Mouse (Mus musculus) cerebellum, postnatal 36 days (tissue): ENCODE measurements at regions not wholly inside any gene's neighbourhood (a gene's known extent, or its start where the extent isn't known, plus 50 kb on each side); places are given as distances from the start of the nearest gene placed in this dataset.

Experiments
- DNase-seq, 2 experiments: peaks; one replicate each; pipeline ENCODE4 v3.0.0; 2021 to 2022; ENCODE audit warnings: mixed read lengths in 2 of 2

GRCm38 (mm10) chr2:131801212-131801611 is 58.3 kb downstream of the Erv3 start:
- DNase-seq, result no peak

- no peak for DNase-seq
Measured at GRCm38 (mm10) chr2:131800126-131800894, 59.2 kb downstream of the Erv3 start.

GRCm38 (mm10) chr2:131799486-131799885 is 60.1 kb downstream of the Erv3 start:
- no peak for DNase-seq

- no peak for DNase-seq
Measured at GRCm38 (mm10) chr2:131797001-131797693, 62.4 kb downstream of the Erv3 start.

- no peak for DNase-seq
Measured at GRCm38 (mm10) chr2:131775381-131775780, 84.2 kb downstream of the Erv3 start.

GRCm38 (mm10) chr2:131773691-131774090 is 85.9 kb downstream of the Erv3 start:
- DNase-seq, result no peak

- DNase-seq, result no peak
Measured at GRCm38 (mm10) chr2:131772163-131772562, 87.4 kb downstream of the Erv3 start.

- peak; percentile 5 to 22 for DNase-seq
Measured at GRCm38 (mm10) chr2:131770852-131771251, 88.7 kb downstream of the Erv3 start.

- no peak for DNase-seq
Measured at GRCm38 (mm10) chr2:131769656-131770210, 89.8 kb downstream of the Erv3 start.

GRCm38 (mm10) chr2:131766500-131766899 is 93.0 kb downstream of the Erv3 start:
- DNase-seq, result no peak

- DNase-seq, result no peak
Measured at GRCm38 (mm10) chr2:131761507-131761906, 98.0 kb downstream of the Erv3 start.

- DNase-seq, result no peak
Measured at GRCm38 (mm10) chr2:131757183-131757903, 102.2 kb downstream of the Erv3 start.

- no peak for DNase-seq
Measured at GRCm38 (mm10) chr2:131755107-131755506, 104.4 kb downstream of the Erv3 start.

- DNase-seq, result no peak
Measured at GRCm38 (mm10) chr2:131753436-131753835, 106.1 kb downstream of the Erv3 start.

GRCm38 (mm10) chr2:131750679-131751078 is 108.9 kb downstream of the Erv3 start:
- DNase-seq, result no peak

GRCm38 (mm10) chr2:131750206-131750605 is 109.3 kb downstream of the Erv3 start:
- no peak for DNase-seq

- no peak for DNase-seq
Measured at GRCm38 (mm10) chr2:131749746-131750145, 109.8 kb downstream of the Erv3 start.

GRCm38 (mm10) chr2:131748791-131749190 is 110.8 kb downstream of the Erv3 start:
- no peak for DNase-seq

GRCm38 (mm10) chr2:131747707-131748106 is 111.8 kb downstream of the Erv3 start:
- DNase-seq, result no peak

GRCm38 (mm10) chr2:131745381-131745895 is 114.1 kb downstream of the Erv3 start:
- DNase-seq, result no peak

- no peak for DNase-seq
Measured at GRCm38 (mm10) chr2:131744957-131745356, 114.6 kb downstream of the Erv3 start.

GRCm38 (mm10) chr2:131740456-131740855 is 119.1 kb downstream of the Erv3 start:
- DNase-seq, result no peak

GRCm38 (mm10) chr2:131739022-131739421 is 120.5 kb downstream of the Erv3 start:
- DNase-seq, result no peak
